Mouse (Mus musculus) megakaryocyte, embryonic 14.5 days (primary cell): Measurements from ENCODE around the gene Gm10842.

Experiments used
- FLI1 ChIP-seq: IDR thresholded peaks from 2 replicates; pipeline ENCODE4 v1.6.1; 2012; ENCODE audit warnings: low read length, inconsistent platforms, mixed read lengths
- GATA1 ChIP-seq: IDR thresholded peaks from 3 replicates; pipeline ENCODE4 v1.6.1; 2012; ENCODE audit warnings: mixed read lengths, low read length, inconsistent platforms, borderline replicate concordance

DNA sequence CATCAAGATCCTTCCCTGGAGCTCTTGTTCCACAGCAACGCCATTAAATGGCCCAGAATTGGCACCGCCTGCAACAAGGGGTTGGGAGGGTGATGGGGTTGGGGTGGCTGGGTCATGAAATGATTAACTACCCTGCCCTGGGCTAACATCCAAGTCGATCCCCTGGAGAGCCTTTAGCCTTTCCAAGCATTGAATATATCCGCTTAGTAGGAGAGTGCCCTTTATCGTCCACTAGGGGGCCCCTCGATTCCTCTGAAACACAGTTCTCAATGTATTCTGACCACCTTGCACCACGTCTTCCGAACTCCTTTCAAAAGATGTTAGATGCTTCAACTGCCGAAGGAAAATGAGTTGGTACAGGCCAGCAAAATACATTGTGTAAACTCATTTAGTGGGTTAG, 22.7 kb upstream of the Gm10842 start:
- TF ChIP-seq FLI1 (no peak), GATA1 (no peak)
